Mouse (Mus musculus) CH12.LX (cell line): ENCODE data around the gene Nek1. TPM values are rescaled to one million over a fixed set of nuclear protein-coding genes. Genes with fewer than 3 reads are reported as not detected.

Source experiments
- DNase-seq: peaks from one replicate; pipeline ENCODE4 v3.0.0-alpha.2; 2013; ENCODE audit errors: extremely low read depth
- H3K27ac ChIP-seq: 2 replicates; pipeline ENCODE4 v1.5.1; 2012; ENCODE audit warnings: low read depth, mild to moderate bottlenecking, control low read depth, moderate library complexity; ENCODE audit not compliant: insufficient read depth
- H3K27me3 ChIP-seq: replicated peaks from 2 replicates; pipeline ENCODE3; 2012; ENCODE audit warnings: inconsistent platforms
- H3K36me3 ChIP-seq, 2 experiments: replicated peaks in 1 of 2; 2 replicates each; pipeline versions ENCODE3 to v1.6.1; 2012; ENCODE audit warnings: inconsistent platforms in 1 of 2, low read length in 1 of 2, mild to moderate bottlenecking in 1 of 2, mixed read lengths in 1 of 2, moderate library complexity in 1 of 2; ENCODE audit not compliant: control insufficient read depth in 1 of 2, insufficient read depth in 1 of 2
- H3K4me1 ChIP-seq, 2 experiments: 2 replicates each; pipeline ENCODE4 v1.6.1; 2012; ENCODE audit warnings: inconsistent platforms in 1 of 2, moderate library complexity in 1 of 2; ENCODE audit not compliant: insufficient read depth in 2 of 2, control insufficient read depth in 1 of 2
- H3K4me2 ChIP-seq: 2 replicates; pipeline ENCODE4 v1.6.1; 2012; ENCODE audit warnings: low read depth, mild to moderate bottlenecking, control low read depth; ENCODE audit not compliant: poor library complexity, insufficient read depth, severe bottlenecking
- H3K4me3 ChIP-seq, 3 experiments: fragments of 150-350 bp in 1 of 3; sonication (generic) in 1 of 3; replicated peaks in 1 of 3; 2 replicates each; pipeline versions ENCODE3 to v1.5.1; 2011 to 2012; ENCODE audit warnings: low read depth in 2 of 3, low read length in 2 of 3, mild to moderate bottlenecking in 2 of 3, moderate library complexity in 2 of 3, control low read depth in 1 of 3, improper control_type of control experiment in 1 of 3, inconsistent platforms in 1 of 3, mixed read lengths in 1 of 3; ENCODE audit not compliant: poor library complexity in 1 of 3
- H3K79me2 ChIP-seq: replicated peaks from 2 replicates; pipeline ENCODE4 v1.6.1; 2012; ENCODE audit warnings: mild to moderate bottlenecking, moderate library complexity; ENCODE audit not compliant: control insufficient read depth, poor library complexity, insufficient read depth, severe bottlenecking; ENCODE audit errors: extremely low read depth
- H3K9ac ChIP-seq: 2 replicates; pipeline ENCODE4 v1.6.1; 2012; ENCODE audit warnings: low read depth, mild to moderate bottlenecking, control low read depth, moderate library complexity; ENCODE audit not compliant: insufficient read depth
- H3K9me3 ChIP-seq: replicated peaks from 2 replicates; pipeline ENCODE3; 2012; ENCODE audit warnings: low read length, inconsistent platforms, mixed read lengths
- CHD1 ChIP-seq: IDR thresholded peaks from 2 replicates; pipeline ENCODE4 v1.6.1; 2012; ENCODE audit warnings: low read depth, low read length, improper control_type of control experiment, inconsistent platforms
- CHD2 ChIP-seq: IDR thresholded peaks from 2 replicates; pipeline ENCODE4 v1.6.1; 2011; ENCODE audit warnings: low read length, improper control_type of control experiment
- E2F4 ChIP-seq: IDR thresholded peaks from 2 replicates; pipeline ENCODE4 v1.6.1; 2011; ENCODE audit warnings: low read depth, low read length, improper control_type of control experiment; ENCODE audit not compliant: insufficient replicate concordance
- ETS1 ChIP-seq: conservative IDR thresholded peaks from 2 replicates; pipeline ENCODE4 v1.6.1; 2012; ENCODE audit warnings: low read depth, mild to moderate bottlenecking, inconsistent platforms, low read length, improper control_type of control experiment, moderate library complexity
- HCFC1 ChIP-seq: IDR thresholded peaks from 2 replicates; pipeline ENCODE4 v1.6.1; 2012; ENCODE audit warnings: low read depth, mild to moderate bottlenecking, inconsistent platforms, low read length, improper control_type of control experiment
- IRF4 ChIP-seq: IDR thresholded peaks from 2 replicates; pipeline ENCODE4 v1.6.1; 2014; ENCODE audit warnings: low read depth, mild to moderate bottlenecking, inconsistent platforms, low read length, improper control_type of control experiment
- JUND ChIP-seq: conservative IDR thresholded peaks from 2 replicates; pipeline ENCODE4 v1.6.1; 2011; ENCODE audit warnings: low read depth, low read length, improper control_type of control experiment
- KAT2A ChIP-seq: IDR thresholded peaks from 2 replicates; pipeline ENCODE4 v1.6.1; 2012; ENCODE audit warnings: low read length, improper control_type of control experiment, inconsistent platforms; ENCODE audit not compliant: insufficient replicate concordance
- MAFK ChIP-seq: IDR thresholded peaks from 2 replicates; pipeline ENCODE4 v1.6.1; 2011; ENCODE audit warnings: low read length, improper control_type of control experiment; ENCODE audit not compliant: insufficient replicate concordance
- MEF2A ChIP-seq: IDR thresholded peaks from 2 replicates; pipeline ENCODE4 v1.6.1; 2014; ENCODE audit warnings: low read depth, mild to moderate bottlenecking, inconsistent platforms, low read length, improper control_type of control experiment, borderline replicate concordance
- MXI1 ChIP-seq: IDR thresholded peaks from 2 replicates; pipeline ENCODE4 v1.6.1; 2011; ENCODE audit warnings: mild to moderate bottlenecking, low read depth, low read length, improper control_type of control experiment
- MYC ChIP-seq: IDR thresholded peaks from 2 replicates; pipeline ENCODE4 v1.6.1; 2011; ENCODE audit warnings: low read depth, mild to moderate bottlenecking, improper control_type of control experiment, low read length
- NELFE ChIP-seq: IDR thresholded peaks from 2 replicates; pipeline ENCODE4 v1.6.1; 2011; ENCODE audit warnings: low read depth, low read length, improper control_type of control experiment
- NRF1 ChIP-seq: IDR thresholded peaks from 2 replicates; pipeline ENCODE4 v1.6.1; 2014; ENCODE audit warnings: low read depth, mild to moderate bottlenecking, inconsistent platforms, low read length, improper control_type of control experiment, moderate library complexity
- PAX5 ChIP-seq: IDR thresholded peaks from 2 replicates; pipeline ENCODE4 v1.6.1; 2012; ENCODE audit warnings: low read length, inconsistent platforms, mixed read lengths
- POLR2A ChIP-seq: IDR thresholded peaks from 2 replicates; pipeline ENCODE4 v1.6.1; 2011; ENCODE audit warnings: low read depth, mild to moderate bottlenecking, improper control_type of control experiment, low read length
- RAD21 ChIP-seq: IDR thresholded peaks from 2 replicates; pipeline ENCODE4 v1.6.1; 2011; ENCODE audit warnings: low read depth, mild to moderate bottlenecking, low read length, improper control_type of control experiment, moderate library complexity
- RCOR1 ChIP-seq: conservative IDR thresholded peaks from 2 replicates; pipeline ENCODE4 v1.6.1; 2012; ENCODE audit warnings: low read depth, mild to moderate bottlenecking, inconsistent platforms, low read length, improper control_type of control experiment
- SIN3A ChIP-seq: IDR thresholded peaks from 2 replicates; pipeline ENCODE4 v1.6.1; 2012; ENCODE audit warnings: low read length, improper control_type of control experiment, inconsistent platforms
- SMC3 ChIP-seq: IDR thresholded peaks from 2 replicates; pipeline ENCODE4 v1.6.1; 2011; ENCODE audit warnings: low read depth, low read length, improper control_type of control experiment
- USF1 ChIP-seq: IDR thresholded peaks from 2 replicates; pipeline ENCODE4 v1.6.1; 2014; ENCODE audit warnings: low read depth, mild to moderate bottlenecking, inconsistent platforms, low read length, improper control_type of control experiment
- ZC3H11A ChIP-seq: IDR thresholded peaks from 2 replicates; pipeline ENCODE4 v1.6.1; 2012; ENCODE audit warnings: low read depth, mild to moderate bottlenecking, inconsistent platforms, low read length, improper control_type of control experiment
- ZKSCAN1 ChIP-seq: IDR thresholded peaks from 2 replicates; pipeline ENCODE4 v1.6.1; 2012; ENCODE audit warnings: low read depth, inconsistent platforms, low read length, improper control_type of control experiment, borderline replicate concordance
- ZMIZ1 ChIP-seq: IDR thresholded peaks from 2 replicates; pipeline ENCODE4 v1.6.1; 2012; ENCODE audit warnings: low read depth, mild to moderate bottlenecking, inconsistent platforms, low read length, improper control_type of control experiment
- ZNF384 ChIP-seq: IDR thresholded peaks from 2 replicates; pipeline ENCODE4 v1.6.1; 2012; ENCODE audit warnings: low read depth, low read length, improper control_type of control experiment, inconsistent platforms
- dilution Hi-C: fragments of 300-500 bp; cut with MboI; formaldehyde crosslinking; loops from 2 replicates; pipeline ENCODE4 v1.14.3; 2020; ENCODE audit warnings: low sequenced_read_pairs; ENCODE audit not compliant: extremely low pct_unique_long_range_greater_than_20kb, extremely low pct_ligation_motif_present
- in situ Hi-C: fragments of 300-500 bp; cut with MboI; formaldehyde crosslinking; loops from 3 replicates; pipeline ENCODE4 v1.14.3; 2019; ENCODE audit warnings: low sequenced_read_pairs, low pct_ligation_motif_present, low pct_unique_long_range_greater_than_20kb, mixed read lengths
- polyA plus RNA-seq: library from polyadenylated mRNA; unstranded; fragments of >175 nt; gene quantifications from 2 replicates; pipeline ENCODE4 v1.2.1, GENCODE M21; 2012; ENCODE audit warnings: low read depth; ENCODE audit not compliant: insufficient read length
- total RNA-seq, 2 experiments: library from RNA; depleted of rRNA; stranded (reverse); fragments of 300-350 nt in 1 of 2; fragments of >200 nt in 1 of 2; gene quantifications; 2 replicates each; pipeline ENCODE4 v1.2.3; 2012 to 2014

The Nek1 gene
- total and polyA plus RNA-seq, 3 experiments = 7.7 to 9.2 (median 9.1) TPM

GRCm38 (mm10) chr8:61171546-61171945, 178.6 kb downstream of the Nek1 start:
- no peaks in the 10 kb centered on the region for H3K27me3 ChIP-seq
- dilution Hi-C loops = no loop called here
- H3K9ac ChIP-seq = no peak overlapping the region
- H3K4me3 ChIP-seq = no peak overlapping the region
- no peaks in the 10 kb centered on the region for H3K4me1 ChIP-seq
- H3K27ac ChIP-seq = no peak overlapping the region
- no peak overlapping the region for H3K4me2 ChIP-seq
- no peaks in the 10 kb centered on the region for H3K79me2 ChIP-seq
- TF ChIP-seq ZNF384 (no peak), USF1 (no peak), SMC3 (no peak), MYC (no peak), ZMIZ1 (no peak), E2F4 (no peak), MEF2A (no peak), RAD21 (no peak), ZC3H11A (no peak), NRF1 (no peak), RCOR1 (no peak), CHD1 (no peak), CHD2 (no peak), NELFE (no peak), MXI1 (no peak), MAFK (no peak), KAT2A (no peak), HCFC1 (no peak), JUND (no peak)
- TF ChIP-seq, all 38 proteins: peak for 0
- no peak for DNase-seq
- Histone ChIP-seq H3K9me3 (no peaks in the 10 kb centered on the region), H3K36me3 (no peaks in the 10 kb centered on the region)
- in situ Hi-C loops = no loop called here

- Histone ChIP-seq H3K4me3 (no peak overlapping the region), H3K4me2 (no peak overlapping the region), H3K36me3 (no peaks in the 10 kb centered on the region), H3K9me3 (no peaks in the 10 kb centered on the region), H3K9ac (no peak overlapping the region), H3K4me1 (no peaks in the 10 kb centered on the region)
- in situ Hi-C loops = no loop called here
- dilution Hi-C loops = no loop called here
- TF ChIP-seq KAT2A (no peak), MEF2A (no peak), JUND (no peak), ZC3H11A (no peak), RAD21 (no peak), PAX5 (no peak), ZMIZ1 (no peak), CHD1 (no peak), HCFC1 (no peak), RCOR1 (no peak), SIN3A (no peak), ETS1 (no peak), POLR2A (no peak), IRF4 (no peak), ZKSCAN1 (no peak)
- TF ChIP-seq, all 38 proteins: peak for 0
- no peaks in the 10 kb centered on the region for H3K79me2 ChIP-seq
- DNase-seq = no peak
- H3K27me3 ChIP-seq = no peaks in the 10 kb centered on the region
- no peak overlapping the region for H3K27ac ChIP-seq
Observed at GRCm38 (mm10) chr8:61173921-61174492, 181.0 kb downstream of the Nek1 start.
